Mouse (Mus musculus) megakaryocyte, embryonic 14.5 days (primary cell): ENCODE data around the gene Rslcan18.

Experiments used
- FLI1 ChIP-seq: IDR thresholded peaks from 2 replicates; pipeline ENCODE4 v1.6.1; 2012; ENCODE audit warnings: low read length, inconsistent platforms, mixed read lengths
- GATA1 ChIP-seq: IDR thresholded peaks from 3 replicates; pipeline ENCODE4 v1.6.1; 2012; ENCODE audit warnings: mixed read lengths, low read length, inconsistent platforms, borderline replicate concordance

DNA sequence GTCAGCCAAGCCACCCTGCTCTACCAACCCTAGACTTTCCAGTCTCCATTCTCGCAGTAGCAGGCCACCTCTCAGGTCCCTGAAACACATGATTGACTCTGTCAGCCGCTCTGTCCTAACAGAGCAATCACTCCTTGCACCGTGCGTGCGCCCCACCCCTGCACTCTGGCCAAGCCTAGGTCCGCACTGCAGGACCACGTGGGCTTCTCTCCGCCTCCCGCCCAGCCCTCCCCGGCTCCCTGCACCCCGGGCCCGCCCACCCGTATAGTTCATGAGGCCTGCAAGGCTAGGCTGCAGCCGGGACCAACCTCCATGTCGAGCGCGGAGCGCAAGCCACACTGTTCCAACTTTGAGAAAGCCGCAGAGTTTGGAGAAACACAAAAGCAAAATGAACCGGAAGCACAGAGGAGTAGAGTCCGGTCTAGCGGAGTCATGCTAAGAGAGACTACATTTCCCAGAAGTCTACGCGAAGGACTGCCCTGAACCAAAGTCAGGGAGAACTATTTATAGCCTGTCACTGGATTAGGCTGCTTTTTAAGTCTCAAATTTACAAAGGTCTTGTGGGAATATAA lies 34.8 kb downstream of the Rslcan18 start:
- TF ChIP-seq FLI1 (no peak), GATA1 (no peak)
